Mouse (Mus musculus) stomach, embryonic 15.5 days (tissue): ENCODE data around the gene Olfml2a. TPM values are rescaled to one million over a fixed set of nuclear protein-coding genes. Genes with fewer than 3 reads are reported as not detected.
A peak's percentile ranks its signal among the peaks of the same experiment; 100 is the strongest.

Source experiments
- ATAC-seq: fragments of 200-750 bp; cut with Nextera tagmentation; 2 replicates; pipeline ENCODE4 v1.8.0; 2017; ENCODE audit warnings: low read depth, moderate number of reproducible peaks, moderate TSS enrichment; ENCODE audit not compliant: insufficient read depth, low FRiP score
- H3K27ac ChIP-seq: fragments of 300-500 bp; sonication (generic); 2 replicates; pipeline ENCODE4 v1.5.1; 2015; ENCODE audit warnings: mild to moderate bottlenecking, inconsistent platforms
- H3K27me3 ChIP-seq: fragments of 300-500 bp; sonication (generic); replicated peaks from 2 replicates; pipeline ENCODE4 v1.6.1; 2015; ENCODE audit warnings: inconsistent platforms
- H3K36me3 ChIP-seq: fragments of 300-500 bp; sonication (generic); 2 replicates; pipeline ENCODE4 v1.6.1; 2015; ENCODE audit warnings: inconsistent platforms
- H3K4me1 ChIP-seq: fragments of 300-500 bp; sonication (generic); 2 replicates; pipeline ENCODE4 v1.6.1; 2015; ENCODE audit warnings: inconsistent platforms
- H3K4me2 ChIP-seq: fragments of 300-500 bp; sonication (generic); 2 replicates; pipeline ENCODE4 v1.6.1; 2015; ENCODE audit warnings: mild to moderate bottlenecking, inconsistent platforms
- H3K4me3 ChIP-seq: fragments of 300-500 bp; sonication (generic); replicated peaks from 2 replicates; pipeline ENCODE4 v1.5.1; 2015; ENCODE audit warnings: inconsistent platforms
- H3K9ac ChIP-seq: fragments of 300-500 bp; sonication (generic); 2 replicates; pipeline ENCODE4 v1.6.1; 2015; ENCODE audit warnings: inconsistent platforms
- H3K9me3 ChIP-seq: fragments of 300-500 bp; sonication (generic); 2 replicates; pipeline ENCODE4 v1.6.1; 2016; ENCODE audit warnings: inconsistent platforms
- WGBS: fragments of 180-500 bp; shearing (Covaris S2); methylation state at CpG from one replicate; pipeline ENCODE4 v1.1.7; 2015; 5-methylcytosine and 5-hydroxymethylcytosine counted together
- polyA plus RNA-seq: library from polyadenylated mRNA; unstranded; fragments of >200 nt; fragmentation: Nextera tagmentation; extraction: Ambion mirVana; gene quantifications from 2 replicates; pipeline ENCODE4 v1.2.1, GENCODE M21; 2015

The Olfml2a gene
- polyA plus RNA-seq = 3.5 TPM in 2 replicates

DNA sequence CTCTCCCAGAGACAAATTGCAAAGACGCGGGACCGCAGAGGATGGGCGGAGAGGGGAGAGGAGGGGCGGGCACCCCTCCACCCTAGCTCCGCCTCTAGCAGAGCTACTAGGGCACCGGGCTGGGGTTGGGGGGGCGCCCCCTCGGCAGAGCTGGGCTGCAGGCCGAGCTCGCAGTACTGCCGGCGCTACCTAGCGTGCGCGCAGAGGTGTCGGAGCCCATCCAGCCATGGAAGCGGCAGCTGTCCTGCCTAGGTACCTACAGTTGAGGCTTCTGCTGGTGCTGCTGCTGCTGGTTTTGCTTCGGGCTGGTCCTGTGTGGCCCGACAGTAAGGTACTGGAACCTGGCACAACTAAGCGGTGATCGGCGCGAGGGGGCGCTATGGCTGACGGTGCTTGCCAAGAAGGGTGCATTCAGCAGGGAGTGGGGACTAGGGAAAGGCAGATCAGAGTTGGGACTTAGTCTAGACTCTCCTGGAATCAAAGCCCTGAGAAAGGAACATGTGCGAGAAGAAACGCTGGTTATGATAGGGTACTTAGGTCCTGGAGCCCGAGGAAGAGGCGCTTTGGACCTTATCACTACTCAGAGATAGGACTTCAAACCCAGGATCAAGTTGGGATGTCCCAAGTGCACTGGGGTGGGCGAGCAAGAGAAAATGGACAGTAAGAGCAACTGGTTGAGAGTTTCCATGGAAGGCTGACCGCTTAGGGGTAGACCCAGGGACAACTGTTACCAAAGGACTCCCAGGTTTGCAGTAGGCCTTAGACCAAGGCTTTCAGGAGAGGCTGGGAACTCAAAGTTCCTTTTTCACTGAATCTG is at the start of gene Olfml2a:
TSS of gene Olfml2a (plus strand) at position 128 of the 817 bp plus-strand sequence.
- WGBS = 9% methylated on average over 32 of the region's 32 CpGs
- Histone ChIP-seq H3K36me3 (no peaks in the 10 kb centered on the region), H3K9me3 (no peaks in the 10 kb centered on the region), H3K9ac (peak within 1 kb of the TSS; percentile 20; the same call in 1 of the 2 replicates), H3K27ac (no peak within 1 kb of the TSS), H3K4me3 (peak within 1 kb of the TSS; percentile 41), H3K4me1 (peaks cover 23% of the 10 kb centered on the region), H3K27me3 (no peaks in the 10 kb centered on the region), H3K4me2 (peak within 1 kb of the TSS; percentile 86)
- peak; percentile 74 for ATAC-seq

DNA sequence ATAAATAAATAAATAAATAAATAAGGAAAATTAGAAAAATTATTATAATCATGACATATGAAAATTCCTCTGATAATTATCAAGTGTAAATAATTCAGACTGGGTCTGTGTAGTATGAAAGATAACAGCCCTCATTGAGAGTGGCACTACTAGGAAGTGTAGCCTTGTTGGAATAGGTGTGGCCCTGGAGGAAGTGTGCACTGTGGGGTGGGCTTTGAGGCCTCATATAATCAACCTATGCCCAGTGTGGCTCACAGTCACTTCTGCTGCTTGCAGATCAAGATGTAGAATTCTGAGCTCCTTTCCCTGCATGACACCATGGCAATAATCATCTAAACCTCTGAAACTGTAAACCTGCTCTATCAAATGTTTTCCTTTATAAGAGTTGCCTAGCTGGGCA is 28.9 kb upstream of the Olfml2a start:
- Histone ChIP-seq H3K4me3 (no peak overlapping the region), H3K36me3 (no peaks in the 10 kb centered on the region), H3K9ac (no peak overlapping the region), H3K4me1 (no peaks in the 10 kb centered on the region), H3K27me3 (no peaks in the 10 kb centered on the region), H3K27ac (no peak overlapping the region), H3K4me2 (no peak overlapping the region), H3K9me3 (no peaks in the 10 kb centered on the region)
- no peak for ATAC-seq

GRCm38 (mm10) chr2:38904290-38904689 is 27.5 kb upstream of the Olfml2a start:
- no peak overlapping the region for H3K4me2 ChIP-seq
- H3K4me3 ChIP-seq = no peak overlapping the region
- H3K27me3 ChIP-seq = no peaks in the 10 kb centered on the region
- H3K4me1 ChIP-seq = no peaks in the 10 kb centered on the region
- H3K27ac ChIP-seq = no peak overlapping the region
- WGBS = 82% methylated on average over 1 of the region's 1 CpGs
- no peak for ATAC-seq
- no peak overlapping the region for H3K9ac ChIP-seq
- H3K36me3 ChIP-seq = no peaks in the 10 kb centered on the region
- no peaks in the 10 kb centered on the region for H3K9me3 ChIP-seq

DNA sequence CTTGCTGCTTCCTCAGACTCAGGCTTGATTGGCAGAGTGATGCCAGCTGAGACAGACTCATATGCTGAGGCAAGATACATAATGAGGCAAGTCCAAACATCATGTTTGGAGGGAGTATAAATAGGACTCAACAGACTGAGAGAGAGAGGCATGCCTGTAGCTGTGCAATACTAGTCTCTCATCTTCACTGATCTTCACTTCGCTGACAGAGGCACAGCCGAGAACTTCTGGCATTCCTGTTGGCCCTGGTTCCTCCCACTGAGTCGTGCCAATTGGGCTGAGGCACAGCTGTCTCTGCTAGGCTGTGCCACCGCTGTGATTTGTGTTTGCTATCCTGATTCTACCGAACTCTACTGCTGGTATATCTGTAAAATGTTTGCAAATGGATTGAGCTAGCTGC is 25.7 kb upstream of the Olfml2a start:
- ATAC-seq = no peak
- H3K4me3 ChIP-seq = no peak overlapping the region
- no peaks in the 10 kb centered on the region for H3K4me1 ChIP-seq
- H3K4me2 ChIP-seq = no peak overlapping the region
- no peaks in the 10 kb centered on the region for H3K36me3 ChIP-seq
- no peaks in the 10 kb centered on the region for H3K27me3 ChIP-seq
- H3K9ac ChIP-seq = no peak overlapping the region
- 60% methylated on average over 5 of the region's 5 CpGs for WGBS
- H3K9me3 ChIP-seq = no peaks in the 10 kb centered on the region
- H3K27ac ChIP-seq = no peak overlapping the region

DNA sequence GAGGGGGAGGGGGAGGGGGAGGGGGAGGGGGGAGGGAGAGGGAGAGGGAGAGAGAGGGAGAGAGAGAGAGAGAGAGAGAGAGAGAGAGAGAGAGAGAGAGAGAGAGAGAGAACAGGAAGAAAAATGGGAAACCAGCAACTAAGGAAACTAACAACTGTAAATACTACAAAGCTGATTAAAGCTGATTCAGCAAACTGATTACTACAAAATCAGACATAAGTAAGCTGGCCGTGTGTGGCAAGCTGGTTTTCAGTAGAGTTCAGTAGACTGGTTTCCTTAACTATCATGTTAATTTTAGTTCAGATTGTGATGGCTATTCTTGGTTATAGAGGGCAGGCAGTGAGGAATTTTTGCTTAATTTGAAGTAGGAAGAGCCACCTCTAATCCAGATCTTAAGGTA is 23.2 kb upstream of the Olfml2a start:
- ATAC-seq = no peak
- Histone ChIP-seq H3K27ac (no peak overlapping the region), H3K4me1 (no peaks in the 10 kb centered on the region), H3K36me3 (no peaks in the 10 kb centered on the region), H3K9ac (no peak overlapping the region), H3K4me3 (no peak overlapping the region), H3K4me2 (no peak overlapping the region), H3K9me3 (no peaks in the 10 kb centered on the region), H3K27me3 (no peaks in the 10 kb centered on the region)
- WGBS = 47% methylated on average over 1 of the region's 1 CpGs

GRCm38 (mm10) chr2:38914517-38914916 is 17.3 kb upstream of the Olfml2a start:
- H3K9ac ChIP-seq = no peak overlapping the region
- whole genome bisulfite sequencing = 53% methylated on average over 1 of the region's 1 CpGs
- no peaks in the 10 kb centered on the region for H3K27me3 ChIP-seq
- ATAC-seq = no peak
- no peak overlapping the region for H3K4me2 ChIP-seq
- no peaks in the 10 kb centered on the region for H3K36me3 ChIP-seq
- no peak overlapping the region for H3K4me3 ChIP-seq
- no peaks in the 10 kb centered on the region for H3K9me3 ChIP-seq
- no peaks in the 10 kb centered on the region; the same call in 1 of the 2 replicates for H3K4me1 ChIP-seq
- H3K27ac ChIP-seq = no peak overlapping the region

- H3K9ac ChIP-seq = no peak overlapping the region
- no peak overlapping the region for H3K27ac ChIP-seq
- 32% methylated on average over 4 of the region's 4 CpGs for WGBS
- H3K4me1 ChIP-seq = no peaks in the 10 kb centered on the region; the same call in 1 of the 2 replicates
- H3K27me3 ChIP-seq = no peaks in the 10 kb centered on the region
- no peaks in the 10 kb centered on the region for H3K36me3 ChIP-seq
- H3K4me2 ChIP-seq = no peak overlapping the region
- ATAC-seq = no peak
- no peak overlapping the region for H3K4me3 ChIP-seq
- no peaks in the 10 kb centered on the region for H3K9me3 ChIP-seq
Observed at GRCm38 (mm10) chr2:38914965-38915364, 16.8 kb upstream of the Olfml2a start.

- Histone ChIP-seq H3K27ac (no peak overlapping the region), H3K27me3 (no peaks in the 10 kb centered on the region), H3K4me3 (no peak overlapping the region), H3K4me1 (no peaks in the 10 kb centered on the region; the same call in 1 of the 2 replicates), H3K36me3 (no peaks in the 10 kb centered on the region), H3K9ac (no peak overlapping the region), H3K4me2 (no peak overlapping the region), H3K9me3 (no peaks in the 10 kb centered on the region)
- ATAC-seq = no peak
- WGBS = 48% methylated on average over 4 of the region's 4 CpGs
Observed at GRCm38 (mm10) chr2:38916947-38917691, 14.7 kb upstream of the Olfml2a start.

DNA sequence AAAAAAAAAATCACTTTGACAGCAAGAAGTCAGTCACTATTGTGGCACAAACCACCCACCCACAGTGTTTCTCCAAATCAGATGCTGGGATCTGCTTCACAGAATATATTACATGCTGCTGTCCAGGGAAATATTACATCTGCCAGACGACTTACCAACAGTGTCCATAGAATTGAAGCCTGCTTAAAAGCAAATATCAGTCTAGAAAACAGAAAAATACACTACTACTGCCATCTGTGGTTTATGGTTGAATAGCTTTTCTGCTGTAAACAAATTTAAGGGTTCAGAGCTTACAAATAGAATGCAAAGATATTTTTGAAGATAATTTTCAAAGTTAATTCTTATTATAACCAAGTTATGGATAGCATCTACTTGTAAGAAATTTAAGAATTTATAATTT is 10.4 kb upstream of the Olfml2a start:
- Histone ChIP-seq H3K4me2 (no peak overlapping the region), H3K36me3 (no peaks in the 10 kb centered on the region), H3K4me1 (no peaks in the 10 kb centered on the region), H3K9me3 (no peaks in the 10 kb centered on the region), H3K27me3 (0 out of 2 replicates have a peak, but pooled peaks cover 2% of the 10 kb centered on the region), H3K4me3 (no peak overlapping the region), H3K9ac (no peak overlapping the region), H3K27ac (no peak overlapping the region)
- no peak for ATAC-seq
- 31% methylated on average over 1 of the region's 1 CpGs for WGBS

GRCm38 (mm10) chr2:38923471-38923870 is 8.3 kb upstream of the Olfml2a start:
- Histone ChIP-seq H3K4me3 (no peak overlapping the region), H3K4me1 (no peaks in the 10 kb centered on the region), H3K27me3 (0 out of 2 replicates have a peak, but pooled peaks cover 2% of the 10 kb centered on the region), H3K27ac (no peak overlapping the region), H3K36me3 (no peaks in the 10 kb centered on the region), H3K9me3 (no peaks in the 10 kb centered on the region), H3K4me2 (no peak overlapping the region), H3K9ac (no peak overlapping the region)
- no peak for ATAC-seq
- WGBS = 45% methylated on average over 3 of the region's 3 CpGs

DNA sequence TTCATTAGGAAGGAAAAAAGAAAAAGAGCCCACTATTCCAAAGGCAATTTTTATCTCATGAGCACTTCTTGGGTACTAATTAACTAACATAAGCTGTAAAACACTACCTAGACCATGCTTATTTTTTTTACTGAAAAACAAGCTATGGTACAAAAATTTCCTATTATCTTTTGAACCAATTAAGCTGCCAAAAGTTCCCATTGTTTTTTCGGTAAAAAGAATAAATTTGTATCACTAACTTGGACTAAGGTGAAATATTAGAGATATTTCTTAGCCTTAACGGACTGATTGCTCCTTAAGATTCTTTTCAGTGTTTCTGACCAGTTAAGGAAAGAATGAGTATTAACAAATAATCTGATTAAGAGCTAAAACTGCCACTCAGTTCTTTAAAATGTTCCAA is 7.9 kb upstream of the Olfml2a start:
- no peak overlapping the region for H3K4me3 ChIP-seq
- WGBS = 70% methylated on average over 2 of the region's 2 CpGs
- no peak overlapping the region for H3K4me2 ChIP-seq
- ATAC-seq = no peak
- no peak overlapping the region for H3K27ac ChIP-seq
- no peaks in the 10 kb centered on the region for H3K4me1 ChIP-seq
- H3K9me3 ChIP-seq = no peaks in the 10 kb centered on the region
- H3K27me3 ChIP-seq = 0 out of 2 replicates have a peak, but pooled peaks cover 2% of the 10 kb centered on the region
- no peaks in the 10 kb centered on the region for H3K36me3 ChIP-seq
- no peak overlapping the region for H3K9ac ChIP-seq

GRCm38 (mm10) chr2:38924571-38924970 is 7.2 kb upstream of the Olfml2a start:
- H3K4me2 ChIP-seq = peak overlapping the region; percentile 92
- no peaks in the 10 kb centered on the region for H3K9me3 ChIP-seq
- H3K36me3 ChIP-seq = no peaks in the 10 kb centered on the region
- 20% methylated on average over 10 of the region's 10 CpGs for WGBS
- H3K4me1 ChIP-seq = no peaks in the 10 kb centered on the region
- ATAC-seq = no peak
- H3K4me3 ChIP-seq = peak overlapping the region; percentile 67
- 0 out of 2 replicates have a peak, but pooled peaks cover 2% of the 10 kb centered on the region for H3K27me3 ChIP-seq
- H3K9ac ChIP-seq = no peak overlapping the region
- no peak overlapping the region for H3K27ac ChIP-seq
